Mouse (Mus musculus) midbrain, embryonic 11.5 days (tissue): Measurements from ENCODE around the gene Gli3. TPM values are rescaled to one million over a fixed set of nuclear protein-coding genes. Genes with fewer than 3 reads are reported as not detected.

Source experiments
- ATAC-seq: fragments of 200-750 bp; cut with Nextera tagmentation; 2 replicates; pipeline ENCODE4 v1.8.0; 2017; ENCODE audit warnings: moderate TSS enrichment, moderate library complexity; ENCODE audit not compliant: low FRiP score
- DNase-seq: peaks from one replicate; pipeline ENCODE4 v3.0.0; 2015; ENCODE audit warnings: low spot score; ENCODE audit errors: missing footprints
- H3K27ac ChIP-seq: fragments of 300-500 bp; sonication (generic); 2 replicates; pipeline ENCODE4 v1.5.1; 2014; ENCODE audit warnings: low read depth, low read length
- H3K27me3 ChIP-seq: fragments of 300-500 bp; sonication (generic); 2 replicates; pipeline ENCODE4 v1.6.1; 2014; ENCODE audit warnings: mild to moderate bottlenecking, low read length, moderate library complexity, mixed read lengths; ENCODE audit not compliant: control insufficient read depth, insufficient read depth
- H3K36me3 ChIP-seq: fragments of 300-500 bp; sonication (generic); 2 replicates; pipeline ENCODE4 v1.6.1; 2014; ENCODE audit warnings: mild to moderate bottlenecking, low read length, moderate library complexity, mixed read lengths; ENCODE audit not compliant: control insufficient read depth, insufficient read depth
- H3K4me1 ChIP-seq: fragments of 300-500 bp; sonication (generic); 2 replicates; pipeline ENCODE4 v1.6.1; 2014; ENCODE audit warnings: low read length; ENCODE audit not compliant: control insufficient read depth, insufficient read depth
- H3K4me2 ChIP-seq: fragments of 300-500 bp; sonication (generic); 2 replicates; pipeline ENCODE4 v1.6.1; 2014; ENCODE audit warnings: mild to moderate bottlenecking, moderate library complexity
- H3K4me3 ChIP-seq: fragments of 300-500 bp; sonication (generic); 2 replicates; pipeline ENCODE4 v1.5.1; 2014; ENCODE audit warnings: low read depth, low read length
- H3K9ac ChIP-seq: fragments of 300-500 bp; sonication (generic); 2 replicates; pipeline ENCODE4 v1.6.1; 2014; ENCODE audit warnings: low read length
- H3K9me3 ChIP-seq: fragments of 300-500 bp; sonication (generic); 2 replicates; pipeline ENCODE4 v1.6.1; 2016; ENCODE audit warnings: low read length; ENCODE audit not compliant: control insufficient read depth
- WGBS: fragments of 180-500 bp; shearing (Covaris S2); extraction: QIAGEN DNeasy Blood & Tissue Kit; methylation state at CpG from one replicate; pipeline ENCODE4 v1.1.7; 2014; 5-methylcytosine and 5-hydroxymethylcytosine counted together
- polyA plus RNA-seq: library from polyadenylated mRNA; unstranded; fragments of >200 nt; fragmentation: Nextera tagmentation; extraction: Ambion mirVana; gene quantifications from 2 replicates; pipeline ENCODE4 v1.2.1, GENCODE M21; 2014

Gli3 gene
- polyA plus RNA-seq, 1 experiment from 2014 or later, result 41.5 TPM

- ATAC-seq, result no peak
- DNase-seq, result peak; percentile 19
- Histone ChIP-seq H3K27ac (no peak overlapping the region), H3K27me3 (no peaks in the 10 kb centered on the region), H3K36me3 (no peaks in the 10 kb centered on the region), H3K4me1 (no peaks in the 10 kb centered on the region), H3K4me3 (no peak overlapping the region), H3K9me3 (no peaks in the 10 kb centered on the region; the same call in 1 of the 2 replicates), H3K4me2 (no peak overlapping the region), H3K9ac (no peak overlapping the region)
- WGBS, result 57% methylated on average over 1 of the region's 1 CpGs
These were observed 278.7 kb downstream of the Gli3 start for GRCm38 (mm10) chr13:15741771-15742170.

- 89% methylated on average over 3 of the region's 3 CpGs for WGBS
- H3K4me3 ChIP-seq, result no peak overlapping the region
- H3K4me1 ChIP-seq, result no peaks in the 10 kb centered on the region
- H3K4me2 ChIP-seq, result no peak overlapping the region
- no peak overlapping the region for H3K9ac ChIP-seq
- no peaks in the 10 kb centered on the region for H3K27me3 ChIP-seq
- H3K9me3 ChIP-seq, result peaks cover 1% of the 10 kb centered on the region; the same call in 1 of the 2 replicates
- no peaks in the 10 kb centered on the region for H3K36me3 ChIP-seq
- no peak overlapping the region for H3K27ac ChIP-seq
- no peak for ATAC-seq
- DNase-seq, result peak; percentile 35
These were observed 279.3 kb downstream of the Gli3 start for GRCm38 (mm10) chr13:15742308-15742707.

GRCm38 (mm10) chr13:15742777-15743176, 279.7 kb downstream of the Gli3 start:
- Histone ChIP-seq H3K36me3 (no peaks in the 10 kb centered on the region), H3K4me1 (no peaks in the 10 kb centered on the region), H3K9ac (no peak overlapping the region), H3K4me3 (no peak overlapping the region), H3K27me3 (no peaks in the 10 kb centered on the region), H3K27ac (no peak overlapping the region), H3K4me2 (no peak overlapping the region), H3K9me3 (peaks cover 3% of the 10 kb centered on the region; the same call in 1 of the 2 replicates)
- DNase-seq, result peak; percentile 47
- WGBS, result 82% methylated on average over 4 of the region's 4 CpGs
- ATAC-seq, result no peak

DNA sequence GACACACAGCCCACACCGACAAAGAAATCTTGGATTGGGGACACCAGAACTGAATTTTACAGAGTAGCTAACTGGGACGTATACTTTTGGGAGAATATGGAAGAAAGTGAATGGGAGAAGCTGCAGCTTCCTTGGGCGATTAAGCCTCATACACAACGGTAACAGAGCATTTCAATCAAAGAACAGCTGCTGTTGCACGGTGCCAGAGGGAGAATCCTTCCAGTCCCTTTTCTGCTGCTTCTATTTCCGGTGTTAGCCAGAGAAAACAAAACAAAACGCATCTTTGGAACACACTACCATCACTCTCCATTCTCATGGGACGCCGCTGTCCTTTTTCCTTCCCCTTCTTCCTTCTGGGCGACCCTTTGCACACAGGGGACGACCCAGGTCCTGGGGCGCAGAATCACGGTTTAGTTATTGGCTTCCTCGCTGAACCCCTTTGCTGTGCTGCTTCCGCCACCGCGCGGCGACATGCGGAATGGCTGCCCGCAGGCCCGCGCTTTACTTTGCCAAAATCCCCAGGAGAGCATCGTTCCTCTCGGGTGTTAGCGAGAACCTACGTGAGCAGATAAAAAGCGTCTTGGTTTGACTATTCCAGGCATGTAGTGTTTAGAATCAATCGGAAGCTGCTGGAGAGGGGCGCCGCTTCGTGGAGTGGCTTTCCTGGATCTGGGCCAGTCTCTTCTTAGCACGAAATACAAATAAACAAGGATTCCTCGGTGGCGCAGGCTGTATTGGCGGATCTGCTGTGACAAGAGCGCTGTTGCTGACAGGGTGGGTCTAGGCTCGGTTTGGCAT, 296.0 kb downstream of the Gli3 start:
- ATAC-seq, result peak; percentile 90

GRCm38 (mm10) chr13:15759633-15760441, 296.8 kb downstream of the Gli3 start:
- WGBS, result 15% methylated on average over 10 of the region's 10 CpGs
- Histone ChIP-seq H3K27ac (peak overlapping the region; percentile 14; the same call in 1 of the 2 replicates), H3K9ac (peak overlapping the region; percentile 61), H3K4me3 (peak overlapping the region; percentile 35), H3K27me3 (0 out of 2 replicates have a peak, but pooled peaks cover 2% of the 10 kb centered on the region), H3K4me2 (peak overlapping the region; percentile 57), H3K36me3 (no peaks in the 10 kb centered on the region), H3K9me3 (no peaks in the 10 kb centered on the region), H3K4me1 (0 out of 2 replicates have a peak, but pooled peaks cover 5% of the 10 kb centered on the region)
- ATAC-seq (peak; percentile 38), DNase-seq (peak; percentile 86)

More for the DNA sequence above, 296.0 kb downstream of the Gli3 start:
- peak overlapping the region; percentile 61 for H3K9ac ChIP-seq
- peak overlapping the region; percentile 35 for H3K4me3 ChIP-seq
- 0 out of 2 replicates have a peak, but pooled peaks cover 5% of the 10 kb centered on the region for H3K4me1 ChIP-seq
- H3K27ac ChIP-seq, result peak overlapping the region; percentile 14; the same call in 1 of the 2 replicates
- WGBS, result 3% methylated on average over 38 of the region's 38 CpGs
- H3K27me3 ChIP-seq, result 0 out of 2 replicates have a peak, but pooled peaks cover 2% of the 10 kb centered on the region
- H3K4me2 ChIP-seq, result peak overlapping the region; percentile 57
- H3K9me3 ChIP-seq, result no peaks in the 10 kb centered on the region
- peak; percentile 98 for DNase-seq
- H3K36me3 ChIP-seq, result no peaks in the 10 kb centered on the region

DNA sequence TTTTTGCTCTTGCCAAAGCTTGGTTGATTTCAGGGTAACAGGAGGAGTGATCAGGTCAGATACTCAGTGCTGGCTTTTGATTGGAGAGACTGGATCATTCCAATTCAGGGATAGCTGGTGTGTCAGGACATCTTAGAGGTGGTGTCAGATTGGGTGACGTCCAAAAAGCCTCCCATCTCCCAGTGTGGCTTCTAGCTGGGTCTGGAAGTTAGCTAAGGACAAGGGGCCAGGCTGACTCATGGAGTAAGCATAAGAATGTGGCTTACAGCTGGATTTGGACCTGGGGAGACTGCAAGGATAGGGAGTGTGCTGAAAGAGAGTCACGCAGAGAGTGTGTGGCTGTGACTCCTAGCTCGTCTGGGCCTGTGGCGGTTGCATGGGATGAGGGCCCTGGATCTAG, 299.3 kb downstream of the Gli3 start:
- Histone ChIP-seq H3K4me1 (0 out of 2 replicates have a peak, but pooled peaks cover 5% of the 10 kb centered on the region), H3K4me3 (no peak overlapping the region), H3K9ac (no peak overlapping the region), H3K9me3 (no peaks in the 10 kb centered on the region), H3K27ac (no peak overlapping the region), H3K27me3 (0 out of 2 replicates have a peak, but pooled peaks cover 2% of the 10 kb centered on the region), H3K4me2 (no peak overlapping the region), H3K36me3 (no peaks in the 10 kb centered on the region)
- DNase-seq, result no peak
- no peak for ATAC-seq
- WGBS, result 85% methylated on average over 4 of the region's 4 CpGs

- WGBS, result 44% methylated on average over 6 of the region's 6 CpGs
- peak; percentile 52; the same call in 1 of the 2 replicates for ATAC-seq
- no peak overlapping the region for H3K4me3 ChIP-seq
These were observed 299.9 kb downstream of the Gli3 start for GRCm38 (mm10) chr13:15762901-15763417.

GRCm38 (mm10) chr13:15777624-15778023, 314.6 kb downstream of the Gli3 start:
- H3K9ac ChIP-seq, result no peak overlapping the region
- DNase-seq (no peak), ATAC-seq (no peak)
- H3K4me3 ChIP-seq, result no peak overlapping the region
- WGBS, result 85% methylated on average over 6 of the region's 6 CpGs
- H3K4me1 ChIP-seq, result no peaks in the 10 kb centered on the region
- H3K27me3 ChIP-seq, result no peaks in the 10 kb centered on the region
- H3K36me3 ChIP-seq, result no peaks in the 10 kb centered on the region
- no peak overlapping the region for H3K27ac ChIP-seq
- H3K4me2 ChIP-seq, result no peak overlapping the region
- H3K9me3 ChIP-seq, result no peaks in the 10 kb centered on the region

More at GRCm38 (mm10) chr13:15762901-15763417, 299.9 kb downstream of the Gli3 start:
- peak; percentile 93 for DNase-seq
- Histone ChIP-seq H3K27ac (no peak overlapping the region), H3K4me2 (no peak overlapping the region), H3K9ac (no peak overlapping the region), H3K27me3 (no peaks in the 10 kb centered on the region), H3K4me1 (0 out of 2 replicates have a peak, but pooled peaks cover 5% of the 10 kb centered on the region), H3K9me3 (no peaks in the 10 kb centered on the region), H3K36me3 (no peaks in the 10 kb centered on the region)
